Mouse (Mus musculus): ENCODE data around the gene Rbsn.

Gene Rbsn

DNA sequence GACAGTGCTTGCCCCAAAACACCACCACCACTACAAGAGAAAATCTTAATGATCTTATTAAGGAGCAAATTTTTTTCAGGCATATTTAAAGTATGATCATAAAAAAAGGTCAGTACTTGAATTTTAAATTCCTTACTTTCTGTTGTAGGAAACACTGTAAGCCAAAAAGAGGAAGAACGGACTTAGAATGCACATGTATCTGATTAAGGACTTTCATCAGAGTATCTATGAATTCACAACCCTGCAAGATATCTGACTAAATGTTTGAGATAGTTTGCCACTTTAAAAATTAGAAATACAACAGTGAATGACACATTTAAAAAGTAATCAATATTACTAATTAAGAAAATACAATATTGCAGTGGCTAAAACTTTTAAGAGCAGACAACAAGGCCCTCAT is 38.3 kb downstream of the Rbsn start:
- DNase-seq (ENCODE audit: low spot score in 2 of 2) = no peak

DNA sequence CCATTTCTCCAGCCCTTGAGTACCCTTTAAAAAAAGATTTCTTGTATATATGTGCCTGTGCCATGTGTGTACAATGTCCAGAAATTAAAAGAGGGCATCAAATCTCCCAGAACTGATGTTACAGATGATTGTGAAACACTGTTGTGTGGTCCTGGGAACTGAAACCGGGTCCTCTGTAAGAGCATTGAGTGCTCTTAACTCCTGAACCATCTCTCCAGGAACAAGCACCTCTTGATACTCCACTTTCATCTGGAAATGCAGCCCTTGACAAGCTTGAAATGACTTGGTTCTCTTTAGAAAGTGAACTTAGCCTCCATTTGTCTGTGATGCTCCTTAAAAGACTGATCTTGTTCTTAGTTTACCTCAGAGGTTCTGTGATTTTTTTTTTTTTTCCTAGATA is 52.0 kb downstream of the Rbsn start:
- no peak for DNase-seq (ENCODE audit: low spot score in 2 of 2)

DNA sequence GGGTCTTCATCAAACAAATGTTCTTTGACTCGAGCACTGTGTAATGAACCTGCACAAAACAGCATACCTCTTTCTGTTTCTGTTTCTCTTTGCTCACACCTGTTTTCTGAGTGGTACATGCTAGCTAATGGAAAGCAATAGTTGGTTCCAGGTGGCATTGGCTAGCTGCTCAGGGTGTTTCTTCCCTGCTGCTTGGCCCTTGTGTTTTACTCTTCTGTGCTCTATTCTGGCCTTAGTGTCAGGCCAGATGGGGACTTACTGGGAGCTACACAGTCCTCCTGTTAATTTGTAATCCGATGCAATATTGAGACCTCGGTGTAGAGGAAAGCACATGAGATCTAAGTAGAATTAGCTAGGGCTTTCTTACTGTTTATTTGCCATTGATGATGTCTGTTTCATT is 55.9 kb downstream of the Rbsn start:
- no peak for DNase-seq (ENCODE audit: low spot score in 2 of 2)

DNA sequence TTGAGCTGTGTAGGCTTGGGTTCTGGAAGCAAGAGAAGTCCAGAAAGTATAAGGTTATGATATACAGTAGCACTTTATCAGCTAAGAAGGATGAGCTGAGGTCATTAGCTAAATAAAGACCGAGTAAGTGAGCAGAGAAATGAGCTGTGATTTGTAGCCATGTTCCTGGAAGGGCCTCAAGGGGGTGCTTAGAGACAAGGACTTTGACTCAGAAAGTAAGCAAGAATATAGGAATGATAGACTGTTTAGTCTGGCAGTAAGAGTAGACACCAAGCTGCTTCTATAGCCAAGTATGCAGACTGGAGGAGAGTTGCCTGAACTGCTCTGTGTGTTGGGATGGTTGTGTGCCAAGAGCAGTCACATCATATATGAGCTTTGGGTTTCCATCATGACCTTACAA is 61.0 kb downstream of the Rbsn start:
- DNase-seq (ENCODE audit: low spot score in 2 of 2) = no peak

DNA sequence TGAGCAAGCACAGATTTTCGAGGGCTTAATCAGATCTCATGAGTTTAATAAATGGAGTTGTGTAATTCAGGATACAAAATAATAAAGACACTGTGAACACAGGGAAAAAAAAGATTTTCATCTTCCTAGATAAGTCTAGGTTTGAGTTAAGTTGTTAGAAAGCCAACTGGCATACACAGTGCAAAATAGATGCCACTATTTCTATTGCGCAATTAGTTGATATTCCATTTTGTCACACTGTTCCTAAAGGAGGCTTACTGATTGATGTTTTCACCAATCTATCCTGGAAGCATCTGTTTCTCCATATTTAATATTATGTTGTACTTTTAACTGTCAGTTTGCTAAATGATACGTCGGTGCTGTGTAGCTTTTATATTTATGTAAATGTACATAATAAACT is 68.8 kb downstream of the Rbsn start:
- DNase-seq (ENCODE audit: low spot score in 2 of 2) = no peak

Measured in spleen, postnatal 36 days (tissue).